Mouse (Mus musculus) heart, postnatal 36 days (tissue): ENCODE results near the gene Rgp1. TPM values are rescaled to one million over a fixed set of nuclear protein-coding genes. Genes with fewer than 3 reads are reported as not detected.

ENCODE experiments used
- DNase-seq, 2 experiments: peaks; one replicate each; pipeline ENCODE4 v3.0.0; 2021 to 2022
- intact Hi-C: fragments of 180-260 bp; cut with DNase I; formaldehyde crosslinking; loops from one replicate; pipeline ENCODE4 v1.15.1; 2025
- microRNA-seq, 2 experiments: library from miRNA; unstranded; fragments of <30 nt; microRNA quantifications; one replicate each; pipeline ENCODE4 v1.2.0; 2021; ENCODE audit warnings: borderline number of aligned reads in 2 of 2
- total RNA-seq, 2 experiments: library from RNA; stranded (reverse); gene quantifications; 2 replicates each; pipeline ENCODE4 v1.2.3; 2021

The Rgp1 gene
- total RNA-seq, 2 experiments from 2014 or later = 30.7 to 36.1 TPM

DNA sequence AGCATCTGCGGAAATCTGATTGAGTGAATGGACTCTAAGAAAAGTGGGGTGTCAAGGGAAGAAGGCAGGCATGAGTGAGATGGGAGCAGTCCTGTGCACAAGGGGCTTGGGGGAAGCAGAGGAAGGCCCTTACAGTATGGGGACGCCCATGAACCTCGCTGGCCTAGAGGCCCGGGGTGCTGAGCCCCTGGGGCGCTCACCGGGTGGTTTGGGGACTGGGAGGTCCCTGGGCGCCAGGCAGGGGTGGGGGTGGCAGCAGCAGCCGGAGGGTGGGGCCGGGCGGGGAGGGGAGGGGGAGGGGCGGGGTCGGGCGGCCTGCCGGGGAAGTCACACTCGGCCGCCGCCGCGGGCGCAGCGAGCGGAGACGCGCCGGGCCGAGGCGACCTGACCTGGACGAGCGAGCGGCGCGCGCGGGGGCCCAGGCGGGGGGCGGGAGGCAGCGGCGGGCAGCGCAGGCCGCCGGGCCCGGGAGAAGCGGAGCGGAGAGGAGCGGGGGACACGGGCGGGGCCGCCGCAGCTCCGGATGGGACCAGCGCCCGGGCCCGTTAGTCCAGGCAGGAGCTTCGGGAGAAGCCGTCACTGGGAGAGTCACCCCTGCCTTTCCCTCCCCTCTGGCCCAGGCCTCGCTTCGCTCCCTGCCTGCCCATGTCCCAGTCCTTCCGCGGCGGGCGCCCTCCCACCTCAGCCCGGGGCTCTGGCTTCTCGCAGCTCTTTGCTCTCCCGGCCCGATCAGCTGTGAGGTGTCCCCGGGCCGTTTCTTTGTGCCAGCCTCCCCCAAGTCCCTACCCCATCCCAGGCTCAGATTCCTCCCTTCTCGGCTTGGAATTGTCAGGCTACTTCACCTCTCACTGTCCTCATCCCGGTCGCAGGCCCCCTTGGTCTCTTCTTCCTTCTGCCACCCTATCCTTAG lies 52.8 kb downstream of the Rgp1 start, which contains the start of gene Npr2:
Gene Npr2, plus strand, starts transcription at position 890 of the 910 bp plus-strand sequence.
- intact Hi-C loops = loop anchor here (2.0 kb wide), 1 partner anchor 230 kb away; no protein-coding TSS in a partner anchor
- peak; percentile 59 to 76 for DNase-seq

DNA sequence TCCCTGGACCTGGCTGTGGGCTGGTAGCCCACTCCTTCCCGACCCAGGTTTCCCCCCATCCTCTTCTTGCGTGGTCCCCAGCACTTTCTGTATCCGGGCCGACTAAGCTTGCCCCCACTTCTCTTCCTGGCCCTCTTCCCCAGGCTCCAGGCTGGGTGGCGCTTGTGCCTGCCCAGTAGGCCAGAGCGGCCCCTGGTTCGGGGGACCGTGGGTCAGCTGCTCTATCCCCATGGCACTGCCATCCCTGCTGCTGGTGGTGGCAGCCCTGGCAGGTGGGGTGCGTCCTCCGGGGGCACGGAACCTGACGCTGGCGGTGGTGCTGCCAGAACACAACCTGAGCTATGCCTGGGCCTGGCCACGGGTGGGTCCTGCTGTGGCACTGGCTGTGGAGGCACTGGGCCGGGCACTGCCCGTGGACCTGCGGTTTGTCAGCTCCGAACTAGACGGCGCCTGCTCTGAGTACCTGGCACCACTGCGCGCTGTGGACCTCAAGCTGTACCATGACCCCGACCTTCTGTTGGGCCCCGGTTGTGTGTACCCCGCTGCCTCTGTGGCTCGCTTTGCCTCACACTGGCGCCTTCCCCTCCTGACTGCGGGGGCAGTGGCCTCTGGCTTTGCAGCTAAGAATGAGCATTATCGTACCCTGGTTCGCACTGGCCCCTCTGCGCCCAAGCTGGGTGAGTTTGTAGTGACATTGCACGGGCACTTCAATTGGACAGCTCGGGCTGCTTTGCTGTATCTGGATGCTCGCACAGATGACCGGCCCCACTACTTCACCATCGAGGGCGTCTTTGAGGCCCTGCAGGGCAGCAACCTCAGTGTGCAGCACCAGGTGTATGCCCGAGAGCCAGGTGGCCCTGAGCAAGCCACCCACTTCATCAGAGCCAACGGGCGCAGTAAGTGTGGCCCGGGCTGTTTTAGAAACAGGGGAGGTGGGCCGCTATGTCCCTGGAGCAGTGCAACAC lies 53.7 kb downstream of the Rgp1 start:
- peak in 1 of 2 experiments; percentile 33 for DNase-seq
- intact Hi-C loops = loop anchor here (2.0 kb wide), 1 partner anchor 229 kb away; no protein-coding TSS in a partner anchor

DNA sequence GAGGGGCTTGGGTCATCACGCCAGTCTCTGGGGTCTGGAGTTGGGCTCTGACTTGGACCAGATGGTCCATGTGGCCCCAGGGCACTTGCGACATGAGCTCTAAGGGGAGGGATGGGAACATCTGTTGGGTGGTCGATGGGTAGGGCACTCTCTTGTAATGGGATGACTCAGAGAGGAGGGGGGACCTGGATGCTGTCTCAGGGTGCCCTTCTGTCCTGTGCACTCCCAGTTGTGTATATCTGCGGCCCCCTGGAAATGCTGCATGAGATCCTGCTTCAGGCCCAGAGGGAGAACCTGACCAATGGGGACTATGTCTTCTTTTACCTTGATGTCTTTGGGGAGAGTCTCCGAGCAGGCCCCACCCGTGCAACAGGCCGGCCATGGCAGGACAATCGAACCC lies 54.8 kb downstream of the Rgp1 start:
- peak in 1 of 2 experiments; percentile 2 for DNase-seq
- intact Hi-C loops = no loop called here

DNA sequence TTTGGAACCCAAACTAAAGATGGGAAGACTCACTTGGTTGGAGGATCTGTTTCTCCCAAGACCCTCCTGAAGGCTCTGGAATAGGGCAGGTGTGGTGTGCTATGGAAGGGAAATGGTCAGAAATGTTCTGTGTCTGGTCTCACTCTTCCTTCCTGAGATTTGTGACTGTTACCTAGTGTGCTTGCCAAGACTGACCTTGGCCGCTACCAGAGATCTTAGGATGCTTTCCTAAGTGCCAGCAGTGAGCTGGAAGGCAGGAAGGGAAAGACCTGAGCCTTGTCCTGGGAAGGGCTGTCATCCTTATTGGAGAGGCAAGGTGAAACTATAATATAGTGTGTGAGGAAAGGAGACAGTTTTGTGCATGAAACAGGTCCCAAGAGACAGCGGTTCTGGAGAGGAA lies 55.2 kb downstream of the Rgp1 start:
- DNase-seq = peak in 1 of 2 experiments; percentile 1
- intact Hi-C loops = loop anchor here (2.0 kb wide), 1 partner anchor 19 kb away; the partner anchor contains the start of gene Spag8

DNA sequence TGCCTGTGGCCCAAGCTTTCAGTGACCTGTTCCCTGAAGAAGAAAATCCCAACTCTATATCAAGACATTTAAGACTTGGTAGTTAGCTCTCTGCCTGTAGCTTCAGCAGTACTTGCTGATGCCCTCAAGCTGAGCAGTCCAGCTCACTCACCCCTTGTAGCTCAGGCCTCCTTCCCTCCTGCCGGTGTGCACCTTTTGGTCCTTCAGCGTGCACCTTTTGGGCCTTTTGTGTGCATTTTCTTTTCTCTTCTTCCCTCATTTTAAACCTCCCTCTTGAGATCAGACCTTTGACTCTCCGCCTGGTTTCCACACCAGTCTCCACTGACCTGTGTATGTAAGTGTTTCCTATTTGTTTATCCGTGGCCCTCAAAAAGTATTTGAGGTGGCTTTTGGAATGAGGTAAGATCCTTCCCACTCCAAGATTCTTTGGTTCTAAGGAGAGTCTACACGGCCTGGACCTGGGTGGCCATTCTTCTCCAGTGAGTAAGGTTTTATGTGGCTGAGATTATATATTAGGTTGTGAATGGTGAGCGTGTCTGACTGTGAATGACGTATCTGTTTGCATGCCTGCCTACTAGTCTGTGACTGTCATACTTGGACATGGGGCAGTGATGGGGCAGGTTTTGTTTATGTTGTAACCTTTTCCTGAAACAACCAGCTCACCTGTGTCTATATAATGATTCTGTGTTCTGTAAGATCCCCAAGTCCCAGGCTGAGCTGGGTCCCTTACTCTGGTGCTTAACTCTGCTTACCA lies 56.3 kb downstream of the Rgp1 start:
- peak in 1 of 2 experiments; percentile 0 for DNase-seq
- intact Hi-C loops = loop anchor here (2.0 kb wide), 1 partner anchor 18 kb away; the partner anchor contains the start of gene Spag8

DNA sequence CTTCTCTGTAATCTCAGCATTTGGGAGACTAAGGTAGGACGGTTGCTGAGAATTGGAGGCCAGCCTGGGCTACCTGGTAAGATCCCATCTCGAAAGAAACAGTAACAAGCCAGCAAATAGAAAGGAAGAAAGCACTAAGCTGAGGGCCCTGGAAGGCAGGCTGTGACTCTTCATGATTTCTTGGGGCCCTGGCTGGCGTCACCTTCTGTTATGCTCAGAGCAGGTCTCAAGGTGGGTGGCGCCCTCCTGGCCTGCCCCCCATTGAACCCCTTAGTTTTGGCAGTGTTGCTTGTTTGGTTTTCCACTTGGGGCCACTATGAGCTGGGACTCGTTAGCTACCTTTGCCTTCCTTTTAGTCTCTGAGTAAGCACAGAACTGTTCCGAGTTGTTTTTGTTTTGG lies 58.2 kb downstream of the Rgp1 start:
- intact Hi-C loops = no loop called here
- DNase-seq = no peak

Small RNA genes lying within 50 kb of the gene (microRNA-seq; reads per million reads assigned to microRNA genes)
- gene Gm25262 = 0 to 2.9 reads per million in 2 experiments

Other genes with a start within 250 kb of the Rgp1 start
- gene Rusc2, start 196.7 kb upstream of the Rgp1 start, total RNA-seq = 10 to 100 TPM; 45.5 to 46.0 TPM
- gene Fam166b, start 149.6 kb upstream of the Rgp1 start, total RNA-seq = not detected
- 10 to 100 TPM; 32.8 to 33.4 TPM for gene Tesk1, start 136.8 kb upstream of the Rgp1 start, total RNA-seq
- 1 to 10 TPM in 1 of 2 experiments, under 1 TPM in 1; 0.89 to 1.6 TPM for gene Cd72, start 124.1 kb upstream of the Rgp1 start, total RNA-seq
- gene Sit1, start 95.0 kb upstream of the Rgp1 start, total RNA-seq = not detected
- gene Ccdc107, start 85.8 kb upstream of the Rgp1 start, total RNA-seq = 10 to 100 TPM; 25.3 to 29.8 TPM
- gene Arhgef39, start 79.0 kb upstream of the Rgp1 start, total RNA-seq = under 1 TPM; 0.39 to 0.62 TPM
- gene Car9, start 71.7 kb upstream of the Rgp1 start, total RNA-seq = under 1 TPM in 1 of 2 experiments, not detected in 1; 0.22 TPM
- gene Tpm2, start 55.0 kb upstream of the Rgp1 start, total RNA-seq = 10 to 100 TPM; 29.1 to 29.2 TPM
- 10 to 100 TPM; 40.4 to 47.6 TPM for gene Creb3, start 16.4 kb upstream of the Rgp1 start, total RNA-seq
- gene Tln1, start 16.0 kb upstream of the Rgp1 start, total RNA-seq = 100 to 1,000 TPM; 106 to 118 TPM
- gene Gba2, start 158 bp downstream of the Rgp1 start, total RNA-seq = 10 to 100 TPM; 14.7 to 15.8 TPM
- gene Msmp, start 5.8 kb downstream of the Rgp1 start, total RNA-seq = under 1 TPM; 0.42 to 0.87 TPM
- gene Npr2, start 53.2 kb downstream of the Rgp1 start, total RNA-seq = 10 to 100 TPM; 44.2 to 46.5 TPM
- not detected for gene Spag8, start 74.9 kb downstream of the Rgp1 start, total RNA-seq
- 100 to 1,000 TPM; 131 to 152 TPM for gene Hint2, start 77.8 kb downstream of the Rgp1 start, total RNA-seq
- 10 to 100 TPM; 17.8 to 20.3 TPM for gene Tmem8b, start 90.3 kb downstream of the Rgp1 start, total RNA-seq
- gene Fam221b, start 90.4 kb downstream of the Rgp1 start, total RNA-seq = under 1 TPM; 0.24 to 0.31 TPM
- not detected for gene Olfr70, start 122.1 kb downstream of the Rgp1 start, total RNA-seq
- gene Olfr71, start 131.5 kb downstream of the Rgp1 start, total RNA-seq = not detected
- 1 to 10 TPM; 4.2 to 4.7 TPM for gene Hrct1, start 148.5 kb downstream of the Rgp1 start, total RNA-seq
- 1 to 10 TPM; 4.3 to 6.4 TPM for gene Spaar, start 151.3 kb downstream of the Rgp1 start, total RNA-seq
- gene Olfr159, start 192.3 kb downstream of the Rgp1 start, total RNA-seq = not detected
- not detected for gene Olfr156, start 245.2 kb downstream of the Rgp1 start, total RNA-seq